Mouse (Mus musculus) limb, embryonic 13.5 days (tissue): ENCODE measurements around the gene Ttc39a. TPM values are rescaled to one million over a fixed set of nuclear protein-coding genes. Genes with fewer than 3 reads are reported as not detected.

Source experiments
- ATAC-seq: fragments of 200-750 bp; cut with Nextera tagmentation; 2 replicates; pipeline ENCODE4 v1.8.0; 2017; ENCODE audit warnings: low read depth, moderate number of reproducible peaks, moderate TSS enrichment; ENCODE audit not compliant: low FRiP score
- H3K27ac ChIP-seq: fragments of 300-500 bp; sonication (generic); 2 replicates; pipeline ENCODE4 v1.5.1; 2015; ENCODE audit warnings: inconsistent platforms, mild to moderate bottlenecking, moderate library complexity
- H3K27me3 ChIP-seq: fragments of 300-500 bp; sonication (generic); 2 replicates; pipeline ENCODE4 v1.6.1; 2015; ENCODE audit warnings: mild to moderate bottlenecking, inconsistent platforms
- H3K36me3 ChIP-seq: fragments of 300-500 bp; sonication (generic); 2 replicates; pipeline ENCODE4 v1.6.1; 2015; ENCODE audit warnings: inconsistent platforms, mild to moderate bottlenecking, moderate library complexity
- H3K4me1 ChIP-seq: fragments of 300-500 bp; sonication (generic); 2 replicates; pipeline ENCODE4 v1.6.1; 2015; ENCODE audit warnings: inconsistent platforms
- H3K4me2 ChIP-seq: fragments of 300-500 bp; sonication (generic); replicated peaks from 2 replicates; pipeline ENCODE4 v1.6.1; 2015; ENCODE audit warnings: inconsistent platforms, mild to moderate bottlenecking, moderate library complexity
- H3K4me3 ChIP-seq: fragments of 300-500 bp; sonication (generic); 2 replicates; pipeline ENCODE4 v1.5.1; 2015; ENCODE audit warnings: moderate library complexity, mild to moderate bottlenecking, inconsistent platforms
- H3K9ac ChIP-seq: fragments of 300-500 bp; sonication (generic); 2 replicates; pipeline ENCODE4 v1.6.1; 2015; ENCODE audit warnings: mild to moderate bottlenecking, inconsistent platforms
- H3K9me3 ChIP-seq: fragments of 300-500 bp; sonication (generic); 2 replicates; pipeline ENCODE4 v1.6.1; 2016; ENCODE audit warnings: inconsistent platforms
- WGBS: fragments of 180-500 bp; shearing (Covaris S2); methylation state at CpG from one replicate; pipeline ENCODE4 v1.1.7; 2015; 5-methylcytosine and 5-hydroxymethylcytosine counted together
- polyA plus RNA-seq: library from polyadenylated mRNA; unstranded; fragments of >200 nt; fragmentation: Nextera tagmentation; extraction: Ambion mirVana; gene quantifications from 2 replicates; pipeline ENCODE4 v1.2.1, GENCODE M21; 2015

Ttc39a gene
- polyA plus RNA-seq, 1 experiment from 2014 or later = 4.6 TPM

GRCm38 (mm10) chr4:109442126-109442525 is 35.7 kb downstream of the Ttc39a start:
- WGBS = 87% methylated on average over 7 of the region's 7 CpGs
- Histone ChIP-seq H3K9ac (no peak overlapping the region), H3K4me3 (no peak overlapping the region), H3K27me3 (no peaks in the 10 kb centered on the region), H3K36me3 (peaks cover 24% of the 10 kb centered on the region), H3K4me2 (no peak overlapping the region), H3K9me3 (no peaks in the 10 kb centered on the region), H3K27ac (no peak overlapping the region), H3K4me1 (no peaks in the 10 kb centered on the region)
- ATAC-seq = no peak

- H3K27me3 ChIP-seq = no peaks in the 10 kb centered on the region
- no peaks in the 10 kb centered on the region for H3K4me1 ChIP-seq
- 84% methylated on average over 4 of the region's 4 CpGs for WGBS
- no peak overlapping the region for H3K4me3 ChIP-seq
- no peak for ATAC-seq
- H3K36me3 ChIP-seq = peaks cover 24% of the 10 kb centered on the region
- no peak overlapping the region for H3K27ac ChIP-seq
- no peak overlapping the region for H3K9ac ChIP-seq
- H3K9me3 ChIP-seq = no peaks in the 10 kb centered on the region
- no peak overlapping the region for H3K4me2 ChIP-seq
These were observed 36.2 kb downstream of the Ttc39a start for GRCm38 (mm10) chr4:109442649-109443048.

- no peak overlapping the region for H3K27ac ChIP-seq
- H3K36me3 ChIP-seq = peaks cover 30% of the 10 kb centered on the region
- no peaks in the 10 kb centered on the region for H3K27me3 ChIP-seq
- 77% methylated on average over 6 of the region's 6 CpGs for WGBS
- no peaks in the 10 kb centered on the region for H3K9me3 ChIP-seq
- no peak overlapping the region for H3K4me3 ChIP-seq
- no peak for ATAC-seq
- H3K9ac ChIP-seq = no peak overlapping the region
- H3K4me1 ChIP-seq = no peaks in the 10 kb centered on the region
- H3K4me2 ChIP-seq = no peak overlapping the region
These were observed 38.0 kb downstream of the Ttc39a start for GRCm38 (mm10) chr4:109444471-109444870.

- no peak for ATAC-seq
- Histone ChIP-seq H3K9ac (no peak overlapping the region), H3K4me1 (no peaks in the 10 kb centered on the region), H3K27me3 (no peaks in the 10 kb centered on the region), H3K9me3 (no peaks in the 10 kb centered on the region), H3K36me3 (peaks cover 33% of the 10 kb centered on the region), H3K4me2 (no peak overlapping the region), H3K4me3 (no peak overlapping the region), H3K27ac (no peak overlapping the region)
- 59% methylated on average over 2 of the region's 2 CpGs for WGBS
These were observed 38.5 kb downstream of the Ttc39a start for GRCm38 (mm10) chr4:109444951-109445350.

- ATAC-seq = no peak
- no peak overlapping the region for H3K27ac ChIP-seq
- H3K36me3 ChIP-seq = peaks cover 36% of the 10 kb centered on the region
- 79% methylated on average over 2 of the region's 2 CpGs for WGBS
- no peak overlapping the region for H3K4me3 ChIP-seq
- no peaks in the 10 kb centered on the region for H3K4me1 ChIP-seq
- no peak overlapping the region for H3K4me2 ChIP-seq
- H3K9ac ChIP-seq = no peak overlapping the region
- no peaks in the 10 kb centered on the region for H3K27me3 ChIP-seq
- no peaks in the 10 kb centered on the region for H3K9me3 ChIP-seq
These were observed 39.0 kb downstream of the Ttc39a start for GRCm38 (mm10) chr4:109445397-109445796.

- ATAC-seq = no peak
- Histone ChIP-seq H3K4me2 (no peak overlapping the region), H3K27me3 (no peaks in the 10 kb centered on the region), H3K9ac (no peak overlapping the region), H3K4me3 (no peak overlapping the region), H3K27ac (no peak overlapping the region), H3K36me3 (peaks cover 41% of the 10 kb centered on the region), H3K4me1 (no peaks in the 10 kb centered on the region), H3K9me3 (no peaks in the 10 kb centered on the region)
- 76% methylated on average over 1 of the region's 1 CpGs for WGBS
These were observed 39.5 kb downstream of the Ttc39a start for GRCm38 (mm10) chr4:109445956-109446355.

- H3K27ac ChIP-seq = no peak overlapping the region
- ATAC-seq = no peak
- H3K4me2 ChIP-seq = no peak overlapping the region
- H3K9ac ChIP-seq = no peak overlapping the region
- no peak overlapping the region for H3K4me3 ChIP-seq
- no peaks in the 10 kb centered on the region for H3K27me3 ChIP-seq
- peaks cover 41% of the 10 kb centered on the region for H3K36me3 ChIP-seq
- H3K4me1 ChIP-seq = no peaks in the 10 kb centered on the region
- no peaks in the 10 kb centered on the region for H3K9me3 ChIP-seq
- WGBS = 96% methylated on average over 2 of the region's 2 CpGs
These were observed 42.1 kb downstream of the Ttc39a start for GRCm38 (mm10) chr4:109448531-109448930.

GRCm38 (mm10) chr4:109456821-109457220 is 50.4 kb downstream of the Ttc39a start:
- 86% methylated on average over 6 of the region's 6 CpGs for WGBS
- H3K4me3 ChIP-seq = no peak overlapping the region
- H3K9ac ChIP-seq = no peak overlapping the region
- ATAC-seq = no peak
- H3K27ac ChIP-seq = no peak overlapping the region
- H3K9me3 ChIP-seq = no peaks in the 10 kb centered on the region
- H3K4me2 ChIP-seq = no peak overlapping the region
- H3K27me3 ChIP-seq = no peaks in the 10 kb centered on the region
- peaks cover 23% of the 10 kb centered on the region for H3K36me3 ChIP-seq
- H3K4me1 ChIP-seq = peaks cover 17% of the 10 kb centered on the region

GRCm38 (mm10) chr4:109460421-109461179 is 54.2 kb downstream of the Ttc39a start:
- Histone ChIP-seq H3K9ac (no peak overlapping the region), H3K4me1 (peaks cover 17% of the 10 kb centered on the region), H3K9me3 (no peaks in the 10 kb centered on the region), H3K36me3 (peaks cover 6% of the 10 kb centered on the region), H3K27ac (peak overlapping the region; percentile 89), H3K4me3 (no peak overlapping the region), H3K27me3 (no peaks in the 10 kb centered on the region), H3K4me2 (peak overlapping the region; percentile 23; the same call in 1 of the 2 replicates)
- WGBS = 38% methylated on average over 3 of the region's 3 CpGs
- ATAC-seq = peak; percentile 95

GRCm38 (mm10) chr4:109463892-109464291 is 57.5 kb downstream of the Ttc39a start:
- Histone ChIP-seq H3K4me2 (no peak overlapping the region), H3K4me3 (no peak overlapping the region), H3K27ac (no peak overlapping the region), H3K27me3 (no peaks in the 10 kb centered on the region), H3K9ac (no peak overlapping the region), H3K4me1 (peaks cover 17% of the 10 kb centered on the region), H3K36me3 (no peaks in the 10 kb centered on the region), H3K9me3 (no peaks in the 10 kb centered on the region)
- no peak for ATAC-seq

- ATAC-seq = no peak
- Histone ChIP-seq H3K27ac (no peak overlapping the region), H3K27me3 (no peaks in the 10 kb centered on the region), H3K4me3 (no peak overlapping the region), H3K9me3 (no peaks in the 10 kb centered on the region), H3K9ac (no peak overlapping the region), H3K4me1 (no peaks in the 10 kb centered on the region), H3K36me3 (peaks cover 11% of the 10 kb centered on the region), H3K4me2 (no peak overlapping the region)
These were observed 61.3 kb downstream of the Ttc39a start for GRCm38 (mm10) chr4:109467687-109468086.

- Histone ChIP-seq H3K27ac (no peak overlapping the region), H3K36me3 (peaks cover 14% of the 10 kb centered on the region), H3K27me3 (no peaks in the 10 kb centered on the region), H3K4me3 (no peak overlapping the region), H3K9ac (no peak overlapping the region), H3K4me1 (peaks cover 6% of the 10 kb centered on the region), H3K4me2 (no peak overlapping the region), H3K9me3 (no peaks in the 10 kb centered on the region)
- ATAC-seq = no peak
These were observed 65.2 kb downstream of the Ttc39a start for GRCm38 (mm10) chr4:109471606-109472005.

GRCm38 (mm10) chr4:109472566-109472965 is 66.1 kb downstream of the Ttc39a start:
- no peaks in the 10 kb centered on the region for H3K9me3 ChIP-seq
- H3K4me1 ChIP-seq = peaks cover 6% of the 10 kb centered on the region
- H3K36me3 ChIP-seq = peaks cover 14% of the 10 kb centered on the region
- 90% methylated on average over 3 of the region's 3 CpGs for WGBS
- no peak overlapping the region for H3K4me2 ChIP-seq
- no peak overlapping the region for H3K4me3 ChIP-seq
- no peak overlapping the region for H3K27ac ChIP-seq
- H3K27me3 ChIP-seq = no peaks in the 10 kb centered on the region
- no peak for ATAC-seq
- no peak overlapping the region for H3K9ac ChIP-seq
